Mouse (Mus musculus) macrophage (primary cell): ENCODE data around the gene Zfp365. TPM values are rescaled to one million over a fixed set of nuclear protein-coding genes. Genes with fewer than 3 reads are reported as not detected.

Source experiments
- H3K27ac ChIP-seq: fragments of 350-480 bp; formaldehyde crosslinking; 2 replicates; pipeline ENCODE4 v1.9.0; 2021
- H3K36me3 ChIP-seq: fragments of 350-480 bp; formaldehyde crosslinking; 2 replicates; pipeline ENCODE4 v1.9.0; 2021; ENCODE audit errors: inconsistent target
- H3K4me3 ChIP-seq: fragments of 350-480 bp; formaldehyde crosslinking; 2 replicates; pipeline ENCODE4 v1.9.0; 2021; ENCODE audit errors: inconsistent target
- H3K79me2 ChIP-seq: fragments of 350-480 bp; formaldehyde crosslinking; 2 replicates; pipeline ENCODE4 v1.9.0; 2021; ENCODE audit errors: inconsistent target
- WGBS: methylation state at CpG from one replicate; pipeline ENCODE4 v1.1.7; 2026; ENCODE audit warnings: inconsistent platforms; ENCODE audit not compliant: missing documents; 5-methylcytosine and 5-hydroxymethylcytosine counted together
- polyA plus RNA-seq: library from polyadenylated mRNA; stranded (reverse); fragments of 250-400 nt; gene quantifications from 3 replicates; pipeline ENCODE4 v1.2.4, GENCODE M21; 2018; ENCODE audit warnings: inconsistent platforms

Zfp365 gene
- polyA plus RNA-seq, 1 experiment from 2014 or later = 0.06 TPM

DNA sequence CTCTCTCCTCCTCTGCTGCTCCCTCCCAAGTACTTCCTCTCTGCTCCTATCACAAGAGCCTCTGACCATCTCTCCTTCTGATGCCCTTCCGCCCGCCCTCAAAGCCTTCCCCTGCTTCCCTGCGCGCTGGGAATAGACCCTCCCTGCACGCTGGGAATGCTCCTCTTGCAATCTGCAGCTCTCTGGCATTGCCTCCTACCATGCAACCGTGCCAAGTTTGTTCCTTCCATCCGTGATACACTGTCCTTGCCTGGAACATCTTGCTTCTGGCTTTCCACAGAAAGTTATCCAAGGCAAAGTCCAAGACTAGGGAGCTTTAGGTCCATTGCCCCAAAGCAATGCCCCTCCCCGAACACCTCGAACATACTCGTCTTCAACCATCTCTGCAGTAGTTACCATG lies 19.2 kb downstream of the Zfp365 start:
- H3K4me3 ChIP-seq = no peak overlapping the region
- no peaks in the 10 kb centered on the region for H3K79me2 ChIP-seq
- H3K36me3 ChIP-seq = no peaks in the 10 kb centered on the region
- 90% methylated on average over 9 of the region's 10 CpGs for WGBS
- no peak overlapping the region for H3K27ac ChIP-seq

DNA sequence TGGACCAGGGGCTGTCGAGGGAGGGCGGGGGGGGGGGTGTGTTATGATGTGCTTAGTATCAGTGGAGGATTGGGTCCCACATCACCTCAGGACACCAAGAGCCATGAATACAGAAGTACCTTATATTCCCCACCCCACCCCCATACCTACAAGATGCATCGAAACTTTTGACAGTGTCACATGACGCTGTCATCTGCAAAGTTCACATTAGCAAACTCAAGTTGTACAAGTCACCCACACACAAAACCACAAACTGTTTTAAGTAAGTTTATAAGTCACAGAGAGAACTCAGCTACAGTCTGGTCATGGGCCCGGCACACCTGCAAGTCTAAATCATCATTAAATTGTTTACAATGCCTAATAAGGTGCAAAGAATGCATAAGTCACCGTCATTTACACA lies 21.3 kb downstream of the Zfp365 start:
- H3K27ac ChIP-seq = no peak overlapping the region
- H3K4me3 ChIP-seq = no peak overlapping the region
- no peaks in the 10 kb centered on the region for H3K36me3 ChIP-seq
- H3K79me2 ChIP-seq = no peaks in the 10 kb centered on the region
- WGBS = 84% methylated on average over 6 of the region's 6 CpGs

DNA sequence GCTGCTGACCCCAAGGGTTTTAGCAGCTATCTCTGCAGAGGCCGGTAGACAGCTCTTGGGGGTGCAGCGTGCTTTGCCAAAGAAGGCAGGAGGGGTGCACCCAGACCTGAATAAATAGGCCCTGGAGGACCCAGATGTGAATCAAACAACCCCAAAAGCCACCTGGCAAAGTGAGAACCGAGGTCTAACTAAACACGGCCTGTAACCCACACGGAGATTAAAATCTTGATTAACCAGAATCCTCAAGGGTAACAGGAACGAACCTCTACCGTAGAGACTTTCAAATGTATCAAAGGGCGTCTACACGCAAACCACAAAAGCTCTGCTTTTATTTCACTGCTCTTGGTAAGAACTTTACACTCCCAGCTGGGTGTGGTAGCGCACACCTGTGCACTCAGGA lies 24.5 kb downstream of the Zfp365 start:
- 89% methylated on average over 10 of the region's 10 CpGs for WGBS
- Histone ChIP-seq H3K79me2 (no peaks in the 10 kb centered on the region), H3K36me3 (no peaks in the 10 kb centered on the region), H3K27ac (no peak overlapping the region), H3K4me3 (no peak overlapping the region)

DNA sequence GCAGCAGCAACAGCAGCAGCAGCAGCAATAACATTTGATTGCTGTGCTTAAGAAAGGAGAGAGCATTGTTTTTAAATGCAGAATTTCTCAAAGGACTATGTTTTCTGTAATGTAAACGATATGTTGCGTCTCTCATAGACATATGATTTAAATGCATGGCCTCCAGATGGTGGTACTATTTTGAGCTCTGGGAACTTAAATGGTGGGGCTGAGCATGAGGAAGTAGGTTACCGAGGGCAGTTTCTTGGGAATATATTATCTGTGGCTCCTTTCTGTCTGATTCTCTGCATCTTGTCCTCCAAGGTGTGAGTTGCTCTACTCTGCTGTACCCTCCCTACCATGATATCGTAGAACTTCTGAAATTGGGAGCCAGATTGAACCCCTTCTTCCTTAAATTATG lies 31.8 kb downstream of the Zfp365 start:
- H3K79me2 ChIP-seq = no peaks in the 10 kb centered on the region
- WGBS = 80% methylated on average over 4 of the region's 4 CpGs
- no peak overlapping the region for H3K4me3 ChIP-seq
- H3K27ac ChIP-seq = no peak overlapping the region
- H3K36me3 ChIP-seq = no peaks in the 10 kb centered on the region

DNA sequence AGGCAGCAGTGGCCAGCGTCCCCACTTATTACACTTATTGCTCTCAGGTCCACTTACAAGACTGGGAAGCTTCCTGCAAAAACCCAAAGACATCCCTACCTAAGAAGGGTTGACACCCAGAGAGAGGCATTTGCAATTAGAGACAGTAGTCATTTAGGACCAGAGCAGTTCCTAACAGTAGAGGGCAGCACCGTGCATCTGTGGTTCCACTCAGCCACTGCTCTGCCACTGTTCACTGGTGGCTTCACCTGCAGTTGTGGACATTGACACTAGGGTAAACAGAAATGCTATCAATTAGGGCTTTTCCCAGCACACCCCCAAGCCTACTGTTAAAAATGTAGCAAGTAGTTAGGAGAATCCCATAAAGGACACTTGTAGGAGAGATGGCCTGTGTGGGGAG lies 40.7 kb downstream of the Zfp365 start:
- WGBS = 9% methylated on average over 2 of the region's 2 CpGs

DNA sequence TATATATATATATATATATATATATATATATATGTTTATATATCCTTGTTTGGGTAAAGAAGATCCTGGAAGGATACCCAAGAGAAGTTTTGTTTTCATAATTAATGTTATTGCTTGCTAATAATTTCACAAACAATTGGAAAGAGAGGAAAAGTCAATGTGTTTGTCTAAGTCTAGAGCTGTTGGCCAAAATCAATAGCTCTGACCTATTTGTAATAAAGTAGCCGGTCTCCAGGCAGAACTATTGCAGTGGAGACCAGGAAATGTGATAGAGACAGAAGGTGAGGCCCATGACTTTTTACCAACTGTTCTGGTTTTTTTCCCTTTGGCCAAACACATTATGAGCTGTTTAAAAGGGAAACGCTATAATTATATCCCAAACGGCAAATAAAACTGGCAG lies 44.2 kb downstream of the Zfp365 start:
- 95% methylated on average over 3 of the region's 3 CpGs for WGBS
- Histone ChIP-seq H3K79me2 (no peaks in the 10 kb centered on the region), H3K4me3 (no peak overlapping the region), H3K36me3 (no peaks in the 10 kb centered on the region), H3K27ac (no peak overlapping the region)

More for the DNA sequence above, 40.7 kb downstream of the Zfp365 start:
- H3K36me3 ChIP-seq = no peaks in the 10 kb centered on the region
- H3K79me2 ChIP-seq = no peaks in the 10 kb centered on the region
- no peak overlapping the region for H3K4me3 ChIP-seq
- H3K27ac ChIP-seq = no peak overlapping the region

DNA sequence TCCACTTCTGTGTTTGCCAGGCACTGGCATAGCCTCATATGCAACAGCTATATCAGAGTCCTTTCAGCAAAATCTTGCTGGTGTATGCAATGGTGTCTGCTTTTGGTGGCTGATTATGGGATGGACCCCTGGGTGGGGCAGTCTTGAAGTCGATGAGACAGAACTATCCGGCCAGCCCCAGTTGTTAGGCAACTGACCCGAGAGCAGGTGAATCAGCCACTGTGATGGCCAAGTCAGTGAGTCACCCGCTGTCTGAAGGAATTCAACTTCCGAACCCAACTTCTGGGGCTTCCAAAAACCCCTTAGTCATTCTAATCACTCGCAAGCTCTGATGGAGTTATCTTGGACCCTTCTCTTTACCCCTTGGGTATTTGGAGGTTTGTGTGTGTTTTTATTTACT lies 46.6 kb downstream of the Zfp365 start:
- H3K4me3 ChIP-seq = no peak overlapping the region
- no peaks in the 10 kb centered on the region for H3K36me3 ChIP-seq
- 76% methylated on average over 6 of the region's 6 CpGs for WGBS
- H3K27ac ChIP-seq = no peak overlapping the region
- no peaks in the 10 kb centered on the region for H3K79me2 ChIP-seq

DNA sequence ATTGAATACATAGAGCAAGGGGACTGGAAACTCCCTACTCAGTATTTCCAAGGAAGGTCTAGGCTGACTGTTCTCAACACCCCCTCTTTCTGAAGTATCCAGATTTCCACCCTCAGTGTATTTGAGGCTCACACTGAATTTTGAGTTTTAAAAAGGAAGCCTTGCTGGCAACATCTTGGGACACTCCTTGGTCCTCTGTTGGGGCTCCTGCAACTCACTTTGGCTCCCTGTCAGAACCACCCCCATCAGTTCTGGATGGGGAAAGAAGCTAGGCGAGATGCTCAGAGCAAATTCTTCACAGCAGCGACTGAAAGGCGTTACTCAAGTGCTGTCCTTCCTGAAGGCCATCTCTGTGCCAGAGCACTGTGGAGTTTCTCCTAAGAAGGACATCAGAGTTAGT lies 47.4 kb downstream of the Zfp365 start:
- Histone ChIP-seq H3K27ac (no peak overlapping the region), H3K4me3 (no peak overlapping the region), H3K36me3 (no peaks in the 10 kb centered on the region), H3K79me2 (no peaks in the 10 kb centered on the region)
- WGBS = 89% methylated on average over 3 of the region's 3 CpGs

DNA sequence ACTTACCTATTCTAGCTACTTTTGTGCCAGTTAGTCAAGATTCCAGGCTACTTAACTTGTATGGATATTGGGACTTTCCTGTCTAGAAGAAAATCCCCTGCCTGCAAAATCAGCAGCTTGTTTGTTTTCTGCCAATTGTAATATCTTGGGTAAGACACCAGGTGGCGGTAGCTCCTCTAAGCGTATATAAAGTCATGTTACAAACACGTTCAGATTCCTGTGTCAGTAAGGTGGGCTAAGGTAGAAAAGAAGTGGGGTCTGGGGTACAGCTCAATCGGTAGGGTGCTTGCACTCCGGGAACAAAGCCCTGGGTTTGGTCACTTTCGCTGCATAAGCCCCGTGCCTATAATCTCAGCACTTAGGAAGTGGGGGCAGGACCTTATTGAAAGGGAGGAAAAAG lies 50.1 kb downstream of the Zfp365 start:
- H3K4me3 ChIP-seq = no peak overlapping the region
- WGBS = 18% methylated on average over 7 of the region's 7 CpGs
- H3K27ac ChIP-seq = no peak overlapping the region
- H3K79me2 ChIP-seq = no peaks in the 10 kb centered on the region
- no peaks in the 10 kb centered on the region for H3K36me3 ChIP-seq

DNA sequence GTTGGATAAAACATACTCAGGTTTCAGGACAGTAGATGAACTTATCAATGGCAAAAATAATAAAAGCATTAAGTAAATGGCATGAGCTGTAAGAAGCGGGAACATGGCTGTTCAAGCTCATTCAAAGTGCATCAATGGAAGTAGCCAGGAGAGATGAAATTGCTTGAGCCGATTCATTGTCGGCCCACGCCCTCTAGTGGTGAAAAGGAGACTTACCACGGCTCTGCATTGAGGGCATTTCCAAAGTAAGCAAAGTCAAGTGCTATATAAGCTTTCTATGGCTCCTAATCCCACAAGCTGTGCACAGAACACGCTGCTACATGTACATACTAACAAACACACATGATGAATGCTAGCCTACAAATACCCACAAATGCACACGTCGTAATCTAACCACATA lies 53.6 kb downstream of the Zfp365 start:
- no peak overlapping the region for H3K4me3 ChIP-seq
- no peaks in the 10 kb centered on the region for H3K79me2 ChIP-seq
- 22% methylated on average over 8 of the region's 8 CpGs for WGBS
- no peaks in the 10 kb centered on the region for H3K36me3 ChIP-seq
- H3K27ac ChIP-seq = no peak overlapping the region

DNA sequence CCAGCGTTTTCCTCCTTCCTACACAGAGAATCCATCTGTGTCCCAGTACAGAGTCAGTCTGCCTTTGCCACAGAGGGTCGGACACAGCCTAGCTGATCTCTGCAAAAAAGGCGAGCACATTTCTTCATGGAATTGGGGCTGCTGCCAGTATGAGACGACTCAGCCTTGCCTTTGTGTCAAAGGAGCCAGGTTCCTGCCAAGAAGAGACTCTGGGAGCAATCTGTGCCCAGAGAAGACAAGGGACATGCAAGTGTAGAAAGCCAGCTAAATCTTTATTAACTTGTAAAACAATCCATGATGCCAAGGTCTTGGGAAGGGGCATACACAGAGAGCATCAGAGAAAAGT lies 54.9 kb downstream of the Zfp365 start:
- no peaks in the 10 kb centered on the region for H3K36me3 ChIP-seq
- no peaks in the 10 kb centered on the region for H3K79me2 ChIP-seq
- H3K27ac ChIP-seq = no peak overlapping the region
- no peak overlapping the region for H3K4me3 ChIP-seq
- WGBS = 78% methylated on average over 4 of the region's 4 CpGs

DNA sequence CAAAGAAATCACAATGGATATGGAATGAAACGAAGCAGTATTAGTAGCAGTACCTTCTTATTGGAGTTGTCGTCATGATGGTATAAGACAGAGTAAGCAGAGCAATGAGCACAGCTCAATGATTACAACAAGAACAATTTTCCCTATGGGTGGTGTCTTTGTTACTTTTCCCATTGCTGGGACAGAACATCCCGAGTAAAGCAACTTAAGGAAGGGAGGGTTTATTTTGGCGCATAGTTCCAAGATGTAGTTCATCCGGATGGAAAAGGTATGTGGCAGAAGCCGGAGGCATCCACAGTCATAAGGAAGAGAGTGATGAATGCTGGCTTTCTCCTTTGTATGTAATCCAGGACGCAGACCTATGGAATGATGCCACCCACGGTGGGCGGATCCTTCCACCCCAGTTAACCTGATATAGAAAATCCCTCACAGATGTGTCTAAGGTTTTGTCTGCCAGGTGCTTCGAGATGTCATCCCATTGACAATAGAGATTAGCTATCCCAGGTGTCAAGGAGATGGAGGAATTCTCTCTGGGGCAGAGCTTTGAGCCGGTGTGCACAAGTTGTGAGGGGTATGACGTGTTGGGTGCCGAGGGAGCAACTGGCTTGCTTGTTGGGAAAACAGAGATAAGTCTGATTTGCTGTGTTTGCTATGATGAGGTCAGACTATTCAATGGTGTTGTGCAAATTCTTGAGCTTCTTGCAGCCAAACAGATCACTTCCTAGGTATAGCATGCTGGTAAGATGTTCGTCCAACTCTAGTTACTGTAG lies 55.5 kb downstream of the Zfp365 start:
- Histone ChIP-seq H3K4me3 (no peak overlapping the region), H3K36me3 (no peaks in the 10 kb centered on the region), H3K79me2 (no peaks in the 10 kb centered on the region), H3K27ac (no peak overlapping the region)
- 93% methylated on average over 14 of the region's 14 CpGs for WGBS

DNA sequence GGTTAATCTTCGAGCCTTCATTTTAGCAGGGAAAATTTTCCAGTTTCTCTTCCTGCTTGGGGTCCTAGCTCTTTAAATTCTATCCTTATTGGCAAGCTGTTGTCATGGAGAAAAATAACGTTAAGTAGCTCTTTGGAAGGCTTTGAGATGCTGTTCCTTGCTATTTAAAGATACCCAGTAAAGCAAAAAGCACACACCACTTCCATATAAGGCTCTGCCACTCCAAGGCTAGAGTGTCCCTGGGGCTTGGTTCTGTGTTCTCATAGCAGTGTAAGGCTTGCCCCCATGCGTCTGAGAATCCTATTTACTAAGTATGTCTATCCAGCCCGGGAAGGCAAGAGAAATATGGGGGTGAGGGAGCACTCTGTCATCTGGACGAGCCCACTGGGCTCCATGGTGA lies 56.7 kb downstream of the Zfp365 start:
- WGBS = 81% methylated on average over 5 of the region's 5 CpGs
- Histone ChIP-seq H3K36me3 (no peaks in the 10 kb centered on the region), H3K79me2 (no peaks in the 10 kb centered on the region), H3K4me3 (no peak overlapping the region), H3K27ac (no peak overlapping the region)

DNA sequence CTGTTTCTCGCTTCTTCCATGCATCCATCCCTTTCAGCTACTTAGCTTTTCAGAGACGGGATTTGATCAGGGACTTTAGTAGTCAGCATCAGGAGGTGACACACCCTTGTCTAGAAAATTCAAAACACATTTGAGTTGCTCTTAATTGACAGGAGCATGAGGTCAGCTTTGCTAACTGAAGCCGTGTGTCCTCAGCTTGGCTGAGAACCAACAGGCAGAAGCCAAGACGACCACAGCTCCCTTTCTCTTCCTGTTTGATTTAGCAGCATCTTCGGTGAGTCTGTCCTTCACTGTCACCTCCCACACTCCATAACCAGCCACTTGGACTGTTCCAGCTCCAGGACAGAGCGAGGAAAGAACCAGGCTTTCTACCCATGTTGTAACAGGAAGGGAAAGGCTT lies 60.1 kb downstream of the Zfp365 start:
- WGBS = 44% methylated on average over 6 of the region's 6 CpGs
- Histone ChIP-seq H3K79me2 (no peaks in the 10 kb centered on the region), H3K27ac (no peak overlapping the region), H3K36me3 (no peaks in the 10 kb centered on the region), H3K4me3 (no peak overlapping the region)

DNA sequence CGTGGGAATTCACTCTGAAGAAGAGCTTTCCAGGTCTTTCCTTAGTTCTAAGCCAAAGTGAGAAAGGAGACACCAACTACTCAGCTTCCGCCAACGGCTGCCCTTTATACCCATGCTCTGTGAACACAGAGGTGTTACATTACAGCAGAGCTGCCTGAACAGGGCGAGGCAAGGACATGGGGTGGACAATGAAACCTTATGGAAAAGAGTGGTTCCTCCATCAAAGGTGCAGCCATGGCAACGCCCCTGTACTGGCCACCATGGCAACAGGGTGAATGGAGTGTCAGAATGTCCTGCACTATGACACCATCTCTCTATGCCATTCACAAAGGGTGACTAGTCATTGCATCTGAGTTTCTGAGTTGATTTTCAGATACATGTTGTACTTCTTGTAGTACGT lies 61.4 kb downstream of the Zfp365 start:
- Histone ChIP-seq H3K79me2 (no peaks in the 10 kb centered on the region), H3K4me3 (no peak overlapping the region), H3K36me3 (no peaks in the 10 kb centered on the region), H3K27ac (no peak overlapping the region)
- WGBS = 92% methylated on average over 6 of the region's 6 CpGs

DNA sequence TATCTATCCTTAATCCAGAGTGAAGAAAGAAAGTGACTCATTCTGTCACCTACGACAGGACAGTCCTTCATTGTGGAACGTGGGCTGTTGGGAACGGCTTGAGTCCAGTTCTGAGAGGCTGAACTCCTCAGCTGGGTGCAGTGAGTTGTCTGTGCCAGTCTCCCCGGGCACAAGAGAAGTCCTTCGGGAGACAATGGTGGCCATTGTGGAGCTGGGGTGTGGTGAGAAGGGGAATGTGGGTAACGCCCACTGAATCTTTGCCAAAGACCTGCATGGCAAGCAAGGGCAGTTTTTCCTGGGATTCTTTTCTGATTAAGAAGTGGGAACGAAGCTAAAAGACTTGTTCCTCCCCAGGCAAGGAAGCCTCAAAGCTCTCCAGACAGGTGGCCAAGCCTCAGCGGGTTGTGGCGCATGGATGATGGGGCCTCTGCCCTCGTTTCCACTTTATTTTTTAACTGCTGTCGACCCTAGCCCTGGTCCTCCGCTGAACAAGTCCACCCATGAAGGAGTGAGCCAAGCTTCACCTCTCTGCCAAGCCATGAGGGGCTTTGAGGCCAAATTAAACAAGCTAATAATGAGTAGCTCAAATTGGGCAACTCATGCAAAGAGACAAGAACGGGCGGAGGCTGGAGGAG lies 66.3 kb downstream of the Zfp365 start:
- no peak overlapping the region for H3K27ac ChIP-seq
- WGBS = 95% methylated on average over 14 of the region's 14 CpGs
- no peak overlapping the region for H3K4me3 ChIP-seq
- no peaks in the 10 kb centered on the region for H3K79me2 ChIP-seq
- no peaks in the 10 kb centered on the region for H3K36me3 ChIP-seq
